Mouse (Mus musculus) gastrocnemius, postnatal 36 days (tissue): Measurements from ENCODE around the gene Cct4. TPM values are rescaled to one million over a fixed set of nuclear protein-coding genes. Genes with fewer than 3 reads are reported as not detected.

Experiments used
- DNase-seq, 2 experiments: peaks; one replicate each; pipeline ENCODE4 v3.0.0; 2022
- intact Hi-C: fragments of 180-260 bp; cut with DNase I; formaldehyde crosslinking; loops from one replicate; pipeline ENCODE4 v1.15.1; 2025
- total RNA-seq, 2 experiments: library from RNA; stranded (reverse); gene quantifications; 2 replicates each; pipeline ENCODE4 v1.2.3; 2021

Gene Cct4
- total RNA-seq, 2 experiments from 2014 or later: 88.5 to 98.1 TPM

GRCm38 (mm10) chr11:22981543-22981950, 8.8 kb upstream of the Cct4 start:
- intact Hi-C loops: loop anchor here (2.0 kb wide), 1 partner anchor 277 kb away; no protein-coding TSS in a partner anchor
- no peak for DNase-seq

GRCm38 (mm10) chr11:22981984-22982757, 8.1 kb upstream of the Cct4 start, which contains the start of the genes Gm28048 and Commd1:
Gene Gm28048, minus strand, starts transcription at chr11:22982090.
Gene Commd1, minus strand, starts transcription at chr11:22982382.
- intact Hi-C loops: loop anchor here (2.0 kb wide), 1 partner anchor 277 kb away; no protein-coding TSS in a partner anchor
- DNase-seq: peak; percentile 98

GRCm38 (mm10) chr11:22982846-22983245, 7.5 kb upstream of the Cct4 start:
- no peak for DNase-seq
- intact Hi-C loops: no loop called here

GRCm38 (mm10) chr11:22985510-22985909, 4.8 kb upstream of the Cct4 start:
- intact Hi-C loops: no loop called here
- DNase-seq: no peak

- intact Hi-C loops: loop anchor here (2.0 kb wide), 1 partner anchor 285 kb away; no protein-coding TSS in a partner anchor
- DNase-seq: no peak
Observed at GRCm38 (mm10) chr11:22987357-22987756, 3.0 kb upstream of the Cct4 start.

GRCm38 (mm10) chr11:22989786-22990185, 533 bp upstream of the Cct4 start:
- no peak for DNase-seq
- intact Hi-C loops: no loop called here

- intact Hi-C loops: no loop called here
Observed at GRCm38 (mm10) chr11:22991218-22991835, 1.0 kb downstream of the Cct4 start.

GRCm38 (mm10) chr11:22994271-22994670, 4.0 kb downstream of the Cct4 start:
- no peak for DNase-seq
- intact Hi-C loops: no loop called here

More at GRCm38 (mm10) chr11:22991218-22991835, 1.0 kb downstream of the Cct4 start:
- no peak for DNase-seq

- no peak for DNase-seq
- intact Hi-C loops: no loop called here
Observed at GRCm38 (mm10) chr11:22995461-22995860, 5.1 kb downstream of the Cct4 start.

- intact Hi-C loops: no loop called here
Observed at GRCm38 (mm10) chr11:22998308-22998707, 8.0 kb downstream of the Cct4 start.

GRCm38 (mm10) chr11:23005276-23005675, 15.0 kb downstream of the Cct4 start:
- intact Hi-C loops: loop anchor here (5.0 kb wide), 1 partner anchor 147 kb away; no protein-coding TSS in a partner anchor
- DNase-seq: no peak

More at GRCm38 (mm10) chr11:22998308-22998707, 8.0 kb downstream of the Cct4 start:
- DNase-seq: no peak

GRCm38 (mm10) chr11:23007166-23007480, 16.8 kb downstream of the Cct4 start:
- intact Hi-C loops: loop anchor here (5.0 kb wide), 1 partner anchor 145 kb away; no protein-coding TSS in a partner anchor

GRCm38 (mm10) chr11:23007481-23008180, 17.3 kb downstream of the Cct4 start, which contains the start of gene Fam161a:
Gene Fam161a, plus strand, starts transcription at chr11:23007531.
- peak; percentile 52 to 54 for DNase-seq
- intact Hi-C loops: loop anchor here (5.0 kb wide), 1 partner anchor 145 kb away; no protein-coding TSS in a partner anchor

More at GRCm38 (mm10) chr11:23007166-23007480, 16.8 kb downstream of the Cct4 start:
- no peak for DNase-seq

- intact Hi-C loops: loop anchor here (5.0 kb wide), 1 partner anchor 144 kb away; no protein-coding TSS in a partner anchor
- DNase-seq: peak; percentile 70 to 75
Observed at GRCm38 (mm10) chr11:23008181-23008823, 18.0 kb downstream of the Cct4 start.

- DNase-seq: no peak
- intact Hi-C loops: loop anchor here (5.0 kb wide), 1 partner anchor 143 kb away; no protein-coding TSS in a partner anchor
Observed at GRCm38 (mm10) chr11:23008824-23009200, 18.5 kb downstream of the Cct4 start.

GRCm38 (mm10) chr11:23013096-23013495, 22.8 kb downstream of the Cct4 start:
- no peak for DNase-seq
- intact Hi-C loops: loop anchor here (5.0 kb wide), 1 partner anchor 239 kb away; no protein-coding TSS in a partner anchor

- DNase-seq: no peak
- intact Hi-C loops: loop anchor here (5.0 kb wide), 1 partner anchor 239 kb away; no protein-coding TSS in a partner anchor
Observed at GRCm38 (mm10) chr11:23013580-23014294, 23.4 kb downstream of the Cct4 start.

GRCm38 (mm10) chr11:23014996-23015395, 24.7 kb downstream of the Cct4 start:
- intact Hi-C loops: loop anchor here (5.0 kb wide), 1 partner anchor 237 kb away; no protein-coding TSS in a partner anchor
- no peak for DNase-seq

GRCm38 (mm10) chr11:23017943-23018342, 27.6 kb downstream of the Cct4 start:
- DNase-seq: no peak
- intact Hi-C loops: no loop called here
